Mouse (Mus musculus): ENCODE data around the gene Tes. TPM values are rescaled to one million over a fixed set of nuclear protein-coding genes. Genes with fewer than 3 reads are reported as not detected.
A peak's percentile ranks its signal among the peaks of the same experiment; 100 is the strongest.
"Not testable (repeated sequence)": the region's sequence is repeated elsewhere in the genome, so short reads cannot be mapped to it uniquely, and the experiment has no call there.

Gene Tes
- polyA plus RNA-seq, 1 experiment from 2014 or later, result 4.5 TPM

DNA sequence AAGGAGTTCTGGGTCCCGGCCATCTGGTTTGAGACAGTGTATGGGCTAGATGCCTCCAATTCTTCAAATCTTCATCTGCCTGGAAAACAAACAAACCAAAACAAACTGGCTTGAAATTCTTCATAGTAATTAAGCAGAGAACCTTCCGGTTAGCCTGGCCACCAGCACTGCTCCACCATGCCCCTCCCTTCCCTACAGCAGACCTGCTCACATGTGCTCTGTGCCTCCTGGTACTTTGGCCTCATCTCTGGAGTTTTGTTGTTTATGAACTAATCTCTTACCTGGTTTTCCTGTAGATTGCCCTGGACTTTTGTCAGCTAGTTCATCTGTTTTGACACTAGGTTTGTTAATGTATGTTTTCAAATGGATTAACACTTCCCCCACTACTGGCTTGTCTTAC lies 5.4 kb upstream of the Tes start:
- WGBS (ENCODE audit: insufficient replicate concordance), result 57% methylated on average over 2 of the region's 2 CpGs
- Histone ChIP-seq H3K4me1 (replicated peaks) (no peaks in the 10 kb centered on the region), H3K4me3 (replicated peaks) (no peak overlapping the region), H3K27ac (no peak overlapping the region), H3K9me3 (replicated peaks) (no peaks in the 10 kb centered on the region), H3K9ac (no peak overlapping the region), H3K4me2 (no peak overlapping the region), H3K36me3 (no peaks in the 10 kb centered on the region), H3K27me3 (no peaks in the 10 kb centered on the region)
- ATAC-seq (ENCODE audit: low read depth), result no peak
- DNase-seq, result no peak

DNA sequence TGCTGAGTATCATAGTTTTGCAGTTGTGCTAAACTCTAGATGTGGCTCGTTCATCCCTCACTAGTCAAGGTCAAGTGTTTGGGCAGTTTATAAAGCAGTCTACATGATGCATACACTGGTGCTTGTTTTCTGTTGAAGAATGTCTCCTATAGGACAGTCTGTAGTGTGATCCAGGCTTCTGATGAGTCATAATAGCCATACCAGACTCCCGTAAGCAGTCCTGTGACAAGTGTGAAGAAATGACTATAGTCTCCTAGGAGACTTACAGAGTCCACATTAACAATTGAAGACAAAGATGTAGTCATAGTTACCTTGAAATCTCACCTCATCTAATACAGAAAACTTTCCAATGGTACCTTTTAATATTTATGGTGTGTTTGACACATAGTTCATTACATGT lies 4.8 kb upstream of the Tes start:
- H3K4me3 ChIP-seq (replicated peaks), result no peak overlapping the region
- H3K27me3 ChIP-seq, result peaks cover 6% of the 10 kb centered on the region
- DNase-seq (no peak), ATAC-seq (ENCODE audit: low read depth) (no peak)
- H3K4me2 ChIP-seq, result no peak overlapping the region
- WGBS (ENCODE audit: insufficient replicate concordance), result 56% methylated on average over 2 of the region's 2 CpGs
- H3K4me1 ChIP-seq (replicated peaks), result peaks cover 3% of the 10 kb centered on the region; the same call in 1 of the 2 replicates
- no peaks in the 10 kb centered on the region for H3K36me3 ChIP-seq
- no peak overlapping the region for H3K9ac ChIP-seq
- H3K9me3 ChIP-seq (replicated peaks), result no peaks in the 10 kb centered on the region
- H3K27ac ChIP-seq, result no peak overlapping the region

DNA sequence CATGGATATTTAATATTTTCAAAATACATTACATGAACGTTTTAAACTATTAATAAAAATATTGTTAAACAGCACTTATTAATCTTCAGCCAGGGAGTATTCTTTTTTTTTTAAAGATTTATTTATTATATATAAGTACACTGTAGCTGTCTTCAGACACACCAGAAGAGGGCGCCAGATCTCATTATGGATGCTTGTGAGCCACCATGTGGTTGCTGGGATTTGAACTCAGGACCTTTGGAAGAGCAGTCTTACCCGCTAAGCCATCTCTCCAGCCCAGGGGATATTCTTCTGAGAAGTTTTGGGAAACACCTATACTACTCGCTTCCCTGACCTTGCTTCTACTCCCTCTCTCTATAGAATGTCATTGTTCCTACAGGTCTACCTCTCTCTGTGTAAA lies 3.1 kb upstream of the Tes start:
- H3K9me3 ChIP-seq (replicated peaks); ATAC-seq (ENCODE audit: low read depth); H3K27ac ChIP-seq; H3K9ac ChIP-seq; H3K36me3 ChIP-seq; H3K4me2 ChIP-seq; H3K4me3 ChIP-seq (replicated peaks); DNase-seq; H3K4me1 ChIP-seq (replicated peaks): not testable (repeated sequence)
- H3K27me3 ChIP-seq, result peaks cover 19% of the 10 kb centered on the region
- 60% methylated on average over 4 of the region's 4 CpGs for WGBS (ENCODE audit: insufficient replicate concordance)

DNA sequence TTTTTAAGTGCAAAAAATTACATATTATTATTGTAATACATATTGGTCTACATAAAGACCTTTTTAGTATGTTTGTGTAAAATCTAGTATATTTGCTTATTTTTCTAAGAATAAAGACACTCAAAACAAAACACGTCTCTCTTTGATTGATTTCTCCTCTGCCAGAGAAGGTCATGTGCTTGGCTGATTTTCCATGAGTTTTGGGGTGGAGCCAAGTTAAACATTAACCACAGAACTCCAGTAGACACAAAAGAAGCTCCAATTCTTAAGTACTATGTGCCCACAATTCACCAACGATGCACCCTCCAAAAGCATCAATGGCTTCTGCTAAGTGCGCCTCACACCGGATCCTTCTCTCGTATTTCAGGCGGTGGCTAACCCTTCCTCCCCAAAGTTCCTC lies 2.6 kb upstream of the Tes start:
- Histone ChIP-seq H3K27ac (no peak overlapping the region), H3K9ac (no peak overlapping the region), H3K27me3 (peaks cover 19% of the 10 kb centered on the region), H3K4me2 (no peak overlapping the region), H3K36me3 (no peaks in the 10 kb centered on the region), H3K9me3 (replicated peaks) (no peaks in the 10 kb centered on the region), H3K4me1 (replicated peaks) (peaks cover 8% of the 10 kb centered on the region; the same call in 1 of the 2 replicates), H3K4me3 (replicated peaks) (no peak overlapping the region)
- WGBS (ENCODE audit: insufficient replicate concordance), result 76% methylated on average over 6 of the region's 6 CpGs
- ATAC-seq (ENCODE audit: low read depth), result no peak
- no peak for DNase-seq

DNA sequence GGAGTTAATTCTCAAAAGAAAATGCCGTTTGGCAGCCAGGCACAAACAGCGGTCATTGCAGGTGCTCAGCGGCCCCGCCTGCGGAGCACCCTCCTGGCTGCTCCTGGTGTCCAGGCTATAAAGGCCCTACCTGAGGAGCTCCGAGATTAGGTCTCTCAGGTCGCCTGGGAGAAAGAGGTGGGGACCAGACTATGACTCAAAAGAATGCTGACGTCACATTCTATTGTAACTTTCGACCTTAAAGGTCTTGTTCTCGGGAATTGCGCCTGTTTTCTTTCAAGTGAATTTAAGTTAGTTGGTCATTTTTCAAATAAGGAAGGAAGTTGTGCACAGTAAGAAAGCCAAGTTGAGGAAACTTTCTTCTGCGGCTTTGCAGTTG lies 831 bp downstream of the Tes start:
- H3K4me1 ChIP-seq (replicated peaks), result peaks cover 8% of the 10 kb centered on the region; the same call in 1 of the 2 replicates
- 1% methylated on average over 12 of the region's 12 CpGs for WGBS (ENCODE audit: insufficient replicate concordance)
- peak overlapping the region; percentile 76 for H3K4me2 ChIP-seq
- peaks cover 19% of the 10 kb centered on the region for H3K27me3 ChIP-seq
- H3K4me3 ChIP-seq (replicated peaks), result peak overlapping the region; percentile 59
- H3K9me3 ChIP-seq (replicated peaks), result no peaks in the 10 kb centered on the region
- no peak overlapping the region for H3K9ac ChIP-seq
- ATAC-seq (ENCODE audit: low read depth) (no peak), DNase-seq (no peak)
- no peaks in the 10 kb centered on the region for H3K36me3 ChIP-seq
- H3K27ac ChIP-seq, result no peak overlapping the region

DNA sequence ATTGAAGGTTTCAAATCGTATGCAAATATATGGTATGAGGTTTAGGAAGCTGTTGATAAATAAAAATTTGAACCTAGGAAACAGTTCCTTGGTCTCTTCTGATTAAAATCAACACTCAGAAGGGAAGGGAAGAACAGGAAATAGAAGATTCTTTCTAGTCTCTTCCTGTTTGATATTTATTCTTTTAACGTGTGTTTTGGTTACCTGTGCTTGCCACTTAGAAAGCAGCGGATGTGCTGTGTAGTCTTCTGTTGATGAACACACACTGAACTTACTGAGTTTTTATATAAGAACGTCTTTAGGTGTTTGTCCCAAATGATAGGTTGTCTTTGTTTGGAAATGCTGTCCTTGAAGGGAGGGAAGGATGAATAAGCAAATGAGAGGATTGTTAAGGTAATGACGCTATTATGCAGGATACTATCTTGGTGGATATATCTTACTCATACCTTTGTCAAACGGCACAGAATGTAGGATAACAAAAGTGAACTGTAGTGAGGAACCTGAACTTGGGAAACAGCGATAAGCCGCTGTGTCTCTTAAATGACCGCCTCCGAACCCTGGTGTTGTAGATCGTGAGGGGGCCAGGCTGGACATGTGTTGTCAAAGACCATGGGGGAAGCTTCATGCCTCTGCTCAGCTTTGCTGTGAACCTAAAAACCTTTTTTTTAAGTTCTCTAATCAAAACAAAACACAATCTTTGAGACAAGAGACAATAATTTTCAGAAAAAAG lies 1.4 kb downstream of the Tes start:
- H3K9ac ChIP-seq, result no peak overlapping the region
- no peak overlapping the region for H3K27ac ChIP-seq
- WGBS (ENCODE audit: insufficient replicate concordance), result 33% methylated on average over 11 of the region's 11 CpGs
- H3K4me2 ChIP-seq, result peak overlapping the region; percentile 76
- H3K4me1 ChIP-seq (replicated peaks), result peaks cover 8% of the 10 kb centered on the region; the same call in 1 of the 2 replicates
- no peaks in the 10 kb centered on the region for H3K36me3 ChIP-seq
- H3K4me3 ChIP-seq (replicated peaks), result peak overlapping the region; percentile 59; the same call in 1 of the 2 replicates
- H3K9me3 ChIP-seq (replicated peaks), result no peaks in the 10 kb centered on the region
- H3K27me3 ChIP-seq, result peaks cover 19% of the 10 kb centered on the region
- DNase-seq, result no peak
- no peak for ATAC-seq (ENCODE audit: low read depth)

DNA sequence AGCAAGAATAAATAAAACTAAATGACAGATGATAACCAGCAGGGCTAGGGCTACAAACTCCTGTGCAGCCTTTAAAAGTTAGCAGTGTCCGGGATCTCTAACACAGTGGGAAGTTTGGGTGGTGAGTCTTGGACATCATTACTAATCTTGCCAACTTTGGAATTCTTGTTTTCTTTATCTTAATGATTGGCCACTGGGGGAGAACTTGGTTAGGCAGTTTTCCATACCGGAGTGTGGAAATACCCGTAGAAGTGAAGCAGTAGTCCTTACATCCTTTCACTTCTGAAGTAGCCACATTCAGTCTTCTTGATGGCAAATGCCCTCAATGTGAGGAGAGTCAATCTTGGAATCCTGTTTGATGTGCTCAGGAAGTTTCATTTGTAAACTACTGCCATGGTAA lies 7.0 kb downstream of the Tes start:
- no peak overlapping the region for H3K27ac ChIP-seq
- no peaks in the 10 kb centered on the region for H3K4me1 ChIP-seq (replicated peaks)
- H3K36me3 ChIP-seq, result no peaks in the 10 kb centered on the region
- H3K27me3 ChIP-seq, result no peaks in the 10 kb centered on the region
- no peak overlapping the region for H3K4me2 ChIP-seq
- H3K9me3 ChIP-seq (replicated peaks), result no peaks in the 10 kb centered on the region
- no peak for ATAC-seq (ENCODE audit: low read depth)
- H3K4me3 ChIP-seq (replicated peaks), result no peak overlapping the region
- no peak for DNase-seq
- H3K9ac ChIP-seq, result no peak overlapping the region
- WGBS (ENCODE audit: insufficient replicate concordance), result 72% methylated on average over 3 of the region's 3 CpGs

DNA sequence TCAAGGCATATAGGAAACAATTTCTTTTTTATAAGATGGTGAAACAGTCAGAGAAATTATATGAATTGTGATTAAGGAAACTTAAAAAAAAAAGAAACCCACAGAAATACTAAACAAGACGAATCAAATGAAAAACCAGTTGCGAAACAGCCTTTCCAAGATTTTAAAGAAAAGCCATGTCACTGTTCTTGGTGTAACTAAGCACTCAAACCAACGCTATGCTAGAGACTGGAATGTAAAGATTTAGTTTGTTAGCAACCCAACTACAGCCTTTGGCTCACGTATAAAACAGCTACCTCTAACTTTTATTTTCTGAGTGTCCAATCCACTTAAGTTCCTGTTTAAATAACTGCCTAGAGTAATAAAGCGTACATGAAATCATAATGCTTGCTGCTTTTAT lies 7.4 kb downstream of the Tes start:
- Histone ChIP-seq H3K9me3 (replicated peaks) (no peaks in the 10 kb centered on the region), H3K4me3 (replicated peaks) (no peak overlapping the region), H3K36me3 (no peaks in the 10 kb centered on the region), H3K4me2 (no peak overlapping the region), H3K4me1 (replicated peaks) (no peaks in the 10 kb centered on the region), H3K27ac (no peak overlapping the region), H3K27me3 (no peaks in the 10 kb centered on the region), H3K9ac (no peak overlapping the region)
- WGBS (ENCODE audit: insufficient replicate concordance), result 70% methylated on average over 5 of the region's 5 CpGs
- no peak for DNase-seq
- ATAC-seq (ENCODE audit: low read depth), result no peak

DNA sequence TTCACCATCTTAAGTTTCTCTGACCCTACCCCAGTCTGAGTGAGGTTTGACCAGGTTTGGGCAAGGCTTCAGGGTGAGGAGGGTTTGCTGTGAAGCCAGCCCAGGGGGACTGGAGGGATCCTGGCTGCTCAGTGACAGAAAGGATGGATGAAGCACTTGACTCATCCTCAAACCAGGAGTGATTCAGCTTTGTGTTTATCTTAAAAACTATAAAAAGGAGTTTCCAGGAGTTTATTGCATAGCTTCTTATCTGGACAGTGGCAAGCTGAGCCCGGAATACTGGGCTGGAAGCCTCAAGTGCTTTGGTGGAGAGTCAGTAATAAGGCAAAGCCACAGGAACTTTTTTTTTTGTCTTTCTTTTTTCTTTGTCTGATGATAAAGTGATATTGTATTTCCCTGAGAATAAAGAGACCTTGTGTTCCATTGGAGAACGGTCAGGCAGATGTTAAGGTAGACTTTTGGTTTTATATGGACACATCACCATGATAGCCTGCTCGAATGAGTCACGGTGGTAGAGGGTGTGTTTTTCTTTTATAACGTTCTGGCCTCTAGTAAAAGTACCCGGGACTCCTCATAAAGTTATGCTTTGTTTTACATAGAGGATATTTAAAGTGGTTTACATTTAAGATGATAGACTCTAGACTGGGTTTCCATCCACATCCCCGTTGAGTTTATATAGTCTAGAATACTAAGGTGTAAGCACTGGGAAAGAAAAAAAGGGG lies 8.0 kb downstream of the Tes start:
- ATAC-seq (ENCODE audit: low read depth) (no peak), DNase-seq (no peak)
- Histone ChIP-seq H3K9me3 (replicated peaks) (no peaks in the 10 kb centered on the region), H3K27me3 (no peaks in the 10 kb centered on the region), H3K36me3 (no peaks in the 10 kb centered on the region), H3K4me2 (no peak overlapping the region), H3K4me1 (replicated peaks) (no peaks in the 10 kb centered on the region), H3K4me3 (replicated peaks) (no peak overlapping the region), H3K9ac (no peak overlapping the region), H3K27ac (no peak overlapping the region)
- 59% methylated on average over 7 of the region's 7 CpGs for WGBS (ENCODE audit: insufficient replicate concordance)

DNA sequence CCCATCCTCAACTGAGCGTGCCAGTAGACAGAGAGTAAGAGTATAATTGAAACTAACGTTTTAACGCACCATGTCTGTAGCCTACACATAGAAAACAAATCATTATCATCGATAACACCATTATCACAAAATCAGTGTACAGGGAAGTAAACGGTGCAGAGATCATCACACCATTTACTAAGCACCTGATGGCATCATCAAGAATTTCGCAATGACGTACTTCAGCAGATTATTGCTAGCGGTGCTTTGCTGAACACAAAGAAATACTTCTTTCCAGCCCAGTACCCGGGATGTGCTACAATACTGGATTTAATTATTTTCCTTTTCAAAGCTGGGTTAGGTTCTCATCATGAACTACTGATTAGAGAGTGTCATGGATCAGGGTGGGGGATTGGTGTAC lies 12.3 kb downstream of the Tes start:
- no peaks in the 10 kb centered on the region for H3K27me3 ChIP-seq
- no peak for ATAC-seq (ENCODE audit: low read depth)
- 69% methylated on average over 9 of the region's 9 CpGs for WGBS (ENCODE audit: insufficient replicate concordance)

DNA sequence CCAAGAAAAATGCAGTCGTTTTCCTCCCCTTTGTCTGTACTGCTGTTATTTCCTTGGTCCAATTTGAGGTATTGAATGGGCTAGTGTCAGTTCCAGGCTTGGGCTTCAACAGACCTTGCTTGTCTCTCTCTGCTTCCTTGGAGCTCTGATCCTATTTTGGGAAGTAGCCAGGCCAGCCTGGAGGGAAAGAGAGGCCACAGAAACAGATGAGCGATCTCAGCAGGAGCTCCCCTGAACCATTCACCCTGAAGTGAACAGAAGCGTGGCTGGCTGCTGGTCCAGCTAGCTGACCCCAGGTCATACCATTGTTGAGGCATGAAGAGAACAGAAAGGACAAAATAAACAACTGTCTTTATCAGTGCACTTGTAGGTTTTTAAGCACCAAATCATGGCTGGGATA lies 12.8 kb downstream of the Tes start:
- WGBS (ENCODE audit: insufficient replicate concordance), result 55% methylated on average over 3 of the region's 3 CpGs
- H3K36me3 ChIP-seq, result no peaks in the 10 kb centered on the region
- H3K9me3 ChIP-seq (replicated peaks), result no peaks in the 10 kb centered on the region
- H3K9ac ChIP-seq, result no peak overlapping the region
- H3K27me3 ChIP-seq, result no peaks in the 10 kb centered on the region
- ATAC-seq (ENCODE audit: low read depth), result no peak
- H3K4me2 ChIP-seq, result no peak overlapping the region
- no peak overlapping the region for H3K4me3 ChIP-seq (replicated peaks)
- no peak for DNase-seq
- H3K27ac ChIP-seq, result no peak overlapping the region
- H3K4me1 ChIP-seq (replicated peaks), result no peaks in the 10 kb centered on the region

More for the DNA sequence above, 12.3 kb downstream of the Tes start:
- Histone ChIP-seq H3K9ac (no peak overlapping the region), H3K4me2 (no peak overlapping the region), H3K4me1 (replicated peaks) (no peaks in the 10 kb centered on the region), H3K36me3 (no peaks in the 10 kb centered on the region), H3K27ac (no peak overlapping the region), H3K4me3 (replicated peaks) (no peak overlapping the region), H3K9me3 (replicated peaks) (no peaks in the 10 kb centered on the region)
- DNase-seq, result no peak

DNA sequence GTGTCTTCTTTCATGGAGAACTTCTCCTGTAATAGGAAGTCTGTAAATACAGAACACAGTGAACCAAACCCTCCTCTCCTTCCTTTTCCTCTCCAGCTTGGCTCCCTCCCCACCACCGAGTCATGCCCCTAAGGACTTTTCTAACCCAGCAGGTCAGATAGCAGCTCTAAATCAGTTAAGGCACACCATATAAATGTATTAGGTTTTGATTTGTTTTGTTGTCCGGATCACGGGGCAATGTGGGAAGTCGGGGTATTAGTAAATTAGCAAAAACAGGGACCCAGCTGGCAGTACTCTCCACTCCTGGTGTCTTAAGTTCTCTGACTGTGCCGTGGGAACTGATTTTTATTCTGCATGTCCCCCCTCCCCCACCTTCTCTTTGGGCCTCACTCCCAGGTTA lies 14.4 kb downstream of the Tes start:
- no peak overlapping the region for H3K27ac ChIP-seq
- no peak overlapping the region for H3K4me2 ChIP-seq
- H3K9me3 ChIP-seq (replicated peaks), result no peaks in the 10 kb centered on the region
- H3K27me3 ChIP-seq, result no peaks in the 10 kb centered on the region
- no peak overlapping the region for H3K9ac ChIP-seq
- 49% methylated on average over 5 of the region's 5 CpGs for WGBS (ENCODE audit: insufficient replicate concordance)
- no peaks in the 10 kb centered on the region for H3K36me3 ChIP-seq
- H3K4me1 ChIP-seq (replicated peaks), result no peaks in the 10 kb centered on the region
- no peak for ATAC-seq (ENCODE audit: low read depth)
- no peak overlapping the region for H3K4me3 ChIP-seq (replicated peaks)
- no peak for DNase-seq

Measured in liver, embryonic 13.5 days (tissue).